Mouse (Mus musculus): Measurements from ENCODE around the gene Aqp5. TPM values are rescaled to one million over a fixed set of nuclear protein-coding genes. Genes with fewer than 3 reads are reported as not detected.

Aqp5 gene
- total RNA-seq (2021) = not detected
- long read RNA-seq, experiment 1 = 0 reads
- long read RNA-seq, experiment 2 = 0 reads

DNA sequence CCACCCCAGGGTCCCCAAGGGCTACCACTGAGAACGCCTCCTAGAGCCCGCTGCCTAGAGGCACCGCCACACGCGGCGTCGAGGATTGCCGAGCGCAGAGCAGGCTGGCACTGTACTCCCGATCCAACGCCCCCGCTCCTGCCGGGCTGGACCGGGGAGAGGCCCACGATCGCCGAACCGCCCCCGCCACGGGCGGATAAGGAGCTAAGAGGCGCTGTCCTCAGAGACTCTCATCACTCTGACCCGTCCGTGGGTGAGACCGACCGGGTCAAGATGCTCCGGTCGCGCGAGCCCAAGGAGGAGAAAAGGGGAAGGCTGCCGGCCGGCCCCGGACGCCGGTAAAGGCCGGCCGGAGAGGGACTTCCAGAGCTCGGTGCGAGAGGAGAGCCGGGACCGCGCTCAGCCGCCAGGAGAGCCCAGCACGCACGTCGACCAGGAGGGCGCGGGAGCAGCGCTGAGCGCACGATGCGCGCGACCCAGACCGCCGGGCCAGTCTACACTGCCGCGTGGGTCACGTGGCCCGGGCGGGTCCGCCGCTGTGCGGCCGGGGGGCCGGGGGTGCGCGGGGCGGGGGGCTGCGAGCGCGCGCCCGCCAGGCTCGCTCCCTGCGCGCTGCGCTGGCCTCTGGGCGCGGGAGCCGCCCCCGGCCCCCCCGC, at the start of gene Aqp5:
Gene Aqp5 (plus strand): TSS at position 354 of the 656 bp plus-strand sequence.
- DNase-seq = no peak

DNA sequence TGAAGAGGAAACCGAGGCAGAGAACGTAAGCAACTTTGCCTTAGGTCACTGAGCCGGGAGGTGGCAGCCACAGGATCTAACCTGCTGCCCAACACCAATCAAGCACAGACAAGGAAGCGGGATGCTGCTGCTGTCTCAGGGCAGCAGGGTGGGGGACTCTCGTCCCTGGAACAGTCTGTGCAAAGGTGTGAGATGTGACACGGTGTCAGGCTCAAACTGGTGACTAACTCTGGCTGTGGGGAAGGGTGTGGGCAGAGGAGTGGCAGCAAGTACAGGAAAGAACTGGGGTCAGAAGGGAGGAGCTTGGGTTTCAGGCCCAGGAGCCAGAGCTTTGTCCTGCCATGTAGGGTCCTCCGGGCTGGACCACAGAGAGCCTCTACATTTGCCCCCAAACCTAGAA, 46.5 kb upstream of the Aqp5 start:
- DNase-seq = no peak

DNA sequence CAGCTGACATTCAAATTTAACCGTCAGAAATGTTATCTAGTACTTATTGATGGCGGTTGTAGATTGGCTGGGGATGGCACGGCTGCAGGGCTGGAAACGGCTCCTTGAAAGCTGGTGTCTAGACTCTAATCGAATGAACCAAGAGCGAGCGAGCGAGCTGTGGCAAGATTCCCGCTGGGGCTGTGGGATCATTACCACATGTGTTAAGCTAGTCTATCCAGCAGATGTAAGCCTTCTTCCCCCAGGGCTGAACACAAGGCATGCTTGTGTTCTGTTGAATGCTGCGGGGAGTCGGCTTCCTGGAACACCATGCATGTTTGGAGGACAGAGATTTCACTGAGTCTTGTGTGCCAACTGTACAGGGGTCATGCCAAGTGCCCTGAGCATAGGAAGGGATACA, 44.0 kb upstream of the Aqp5 start:
- DNase-seq = no peak

- DNase-seq = no peak
Observed at GRCm38 (mm10) chr15:99547732-99548131, 42.9 kb upstream of the Aqp5 start.

GRCm38 (mm10) chr15:99549901-99550300, 40.7 kb upstream of the Aqp5 start:
- DNase-seq = no peak

GRCm38 (mm10) chr15:99553767-99554166, 36.8 kb upstream of the Aqp5 start:
- no peak for DNase-seq

DNA sequence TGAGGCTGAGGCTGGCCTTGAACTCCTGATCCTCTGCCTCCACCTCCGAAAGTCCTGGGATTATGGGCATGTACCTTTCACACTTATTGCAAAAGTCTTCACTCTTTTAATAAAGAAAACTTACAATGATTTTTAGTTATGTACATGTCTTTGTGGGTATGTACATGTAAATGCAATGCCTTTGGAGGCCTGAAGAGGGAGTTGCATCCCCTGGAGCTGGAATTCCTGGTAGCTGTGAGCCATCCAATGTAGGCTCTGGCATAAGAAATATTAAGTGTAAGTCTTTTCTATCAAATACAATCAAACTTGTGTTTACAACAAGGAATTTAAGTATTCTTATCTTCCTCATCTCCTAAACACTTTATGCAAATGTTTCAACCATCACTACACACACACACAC, 31.6 kb upstream of the Aqp5 start:
- no peak for DNase-seq

DNA sequence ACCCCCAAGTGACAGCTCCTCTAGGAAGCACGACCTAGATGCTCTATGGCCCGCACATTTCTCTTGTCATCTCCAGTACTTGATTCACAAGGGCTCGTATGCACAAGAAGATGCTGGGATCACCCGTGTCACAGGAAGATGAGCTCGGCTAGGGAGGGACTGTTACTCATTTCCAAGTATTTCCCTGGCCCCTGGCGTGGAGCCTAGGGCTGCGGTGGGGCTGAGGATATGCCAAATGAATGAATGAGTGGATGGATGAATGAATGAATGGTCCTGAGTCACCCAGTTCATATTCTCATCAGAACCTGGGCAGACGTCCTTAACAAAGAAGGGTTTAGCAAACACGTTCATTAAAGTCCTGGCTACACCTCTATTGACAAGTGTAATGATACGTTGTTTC, 30.3 kb upstream of the Aqp5 start:
- no peak for DNase-seq

GRCm38 (mm10) chr15:99567371-99567770, 23.2 kb upstream of the Aqp5 start:
- no peak for DNase-seq

- DNase-seq = no peak
Observed at GRCm38 (mm10) chr15:99568682-99569081, 21.9 kb upstream of the Aqp5 start.

GRCm38 (mm10) chr15:99569123-99569522, 21.5 kb upstream of the Aqp5 start:
- no peak for DNase-seq

DNA sequence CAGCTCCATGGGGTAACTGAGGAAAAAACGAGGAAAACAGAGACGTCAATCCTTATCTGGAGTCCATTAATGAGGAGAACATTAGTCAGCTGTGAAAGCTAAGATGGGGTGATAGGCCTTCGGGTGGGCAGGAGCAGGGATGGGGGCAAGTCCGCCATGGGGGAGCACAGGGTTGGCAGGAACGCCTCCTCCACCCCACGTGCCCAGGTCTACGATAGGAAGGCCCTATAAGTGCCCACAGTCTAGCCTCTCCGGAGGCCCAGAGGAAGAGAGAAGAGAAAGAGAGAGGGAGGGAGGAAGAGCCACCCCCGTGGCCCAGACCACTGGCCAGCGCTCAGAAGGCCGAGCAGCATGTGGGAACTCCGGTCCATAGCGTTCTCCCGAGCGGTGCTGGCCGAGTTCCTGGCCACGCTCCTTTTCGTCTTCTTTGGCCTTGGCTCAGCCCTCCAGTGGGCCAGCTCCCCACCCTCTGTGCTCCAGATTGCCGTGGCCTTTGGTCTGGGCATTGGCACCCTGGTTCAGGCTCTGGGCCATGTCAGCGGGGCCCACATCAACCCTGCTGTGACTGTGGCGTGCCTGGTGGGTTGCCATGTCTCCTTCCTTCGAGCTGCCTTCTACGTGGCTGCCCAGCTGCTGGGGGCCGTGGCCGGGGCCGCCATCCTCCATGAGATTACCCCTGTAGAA, 11.6 kb upstream of the Aqp5 start, which contains the start of gene Aqp2:
Gene Aqp2 (plus strand): TSS at position 254 of the 684 bp plus-strand sequence.
- DNase-seq = no peak

- no peak for DNase-seq
Observed at GRCm38 (mm10) chr15:99583463-99584344, 6.9 kb upstream of the Aqp5 start.

GRCm38 (mm10) chr15:99584407-99585202, 6.0 kb upstream of the Aqp5 start:
- DNase-seq = no peak

DNA sequence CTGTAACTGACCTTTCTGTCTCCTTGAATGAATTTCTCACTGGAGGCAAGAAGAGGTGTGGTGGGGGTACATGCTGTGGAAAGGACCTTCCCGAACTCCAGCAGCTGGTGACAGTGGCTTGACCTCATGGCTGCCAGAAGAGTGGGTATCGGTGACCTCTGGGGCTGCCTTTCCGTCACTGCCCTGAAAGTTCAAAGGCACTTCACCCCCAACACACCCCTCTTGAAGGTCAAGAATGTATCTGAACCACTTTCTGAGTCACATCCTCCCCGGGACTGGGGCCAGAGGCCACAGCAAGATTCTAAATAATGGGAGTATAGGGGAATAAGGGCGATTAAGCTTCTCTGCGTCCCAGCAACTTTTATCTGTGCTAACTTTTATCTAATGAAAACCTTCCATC, 4.8 kb upstream of the Aqp5 start:
- no peak for DNase-seq

- no peak for DNase-seq
Observed at GRCm38 (mm10) chr15:99586525-99586924, 4.1 kb upstream of the Aqp5 start.

GRCm38 (mm10) chr15:99589237-99589636, 1.3 kb upstream of the Aqp5 start:
- DNase-seq = no peak

- DNase-seq = no peak
Observed at GRCm38 (mm10) chr15:99589704-99590103, 878 bp upstream of the Aqp5 start.

DNA sequence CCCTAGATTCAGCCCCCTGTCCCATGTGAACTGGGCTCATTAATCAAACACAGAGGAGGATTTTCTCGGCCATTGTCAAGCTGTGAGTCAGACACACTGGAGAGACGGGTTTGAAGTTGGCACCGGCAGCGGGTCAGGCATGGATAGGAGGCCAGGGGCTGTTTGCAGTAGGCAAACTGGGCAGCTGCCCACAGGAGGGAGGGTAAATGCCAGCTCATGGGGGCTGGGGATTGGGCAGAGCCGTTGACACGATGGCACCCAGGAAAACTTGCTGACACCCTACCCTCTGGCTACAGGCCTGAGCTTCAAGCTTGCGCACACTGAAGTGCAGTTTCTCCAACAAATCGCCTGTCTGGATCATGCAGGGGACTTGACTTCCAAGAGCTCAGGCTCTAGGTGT, 1.6 kb downstream of the Aqp5 start:
- DNase-seq = no peak

DNA sequence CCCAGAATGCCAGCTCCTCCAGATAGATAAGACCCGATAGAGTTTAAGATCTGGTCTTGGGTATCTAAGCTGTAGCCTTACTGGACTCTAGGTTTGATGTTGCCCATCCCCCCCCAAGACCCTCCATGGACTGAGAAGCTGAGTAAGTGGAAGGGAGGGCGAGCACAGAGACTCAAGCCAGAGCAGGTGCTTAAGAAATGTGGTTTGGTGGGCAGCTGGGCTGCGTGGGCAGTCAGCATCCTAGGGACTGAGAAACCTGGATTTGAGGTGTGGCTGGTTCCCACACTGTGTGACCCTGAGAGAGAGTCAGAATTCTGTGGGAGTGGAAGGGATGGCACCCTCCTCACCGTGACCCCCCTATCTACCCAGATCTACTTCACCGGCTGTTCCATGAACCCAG, 2.3 kb downstream of the Aqp5 start:
- no peak for DNase-seq

- no peak for DNase-seq
Observed at GRCm38 (mm10) chr15:99594951-99595350, 4.4 kb downstream of the Aqp5 start.

DNA sequence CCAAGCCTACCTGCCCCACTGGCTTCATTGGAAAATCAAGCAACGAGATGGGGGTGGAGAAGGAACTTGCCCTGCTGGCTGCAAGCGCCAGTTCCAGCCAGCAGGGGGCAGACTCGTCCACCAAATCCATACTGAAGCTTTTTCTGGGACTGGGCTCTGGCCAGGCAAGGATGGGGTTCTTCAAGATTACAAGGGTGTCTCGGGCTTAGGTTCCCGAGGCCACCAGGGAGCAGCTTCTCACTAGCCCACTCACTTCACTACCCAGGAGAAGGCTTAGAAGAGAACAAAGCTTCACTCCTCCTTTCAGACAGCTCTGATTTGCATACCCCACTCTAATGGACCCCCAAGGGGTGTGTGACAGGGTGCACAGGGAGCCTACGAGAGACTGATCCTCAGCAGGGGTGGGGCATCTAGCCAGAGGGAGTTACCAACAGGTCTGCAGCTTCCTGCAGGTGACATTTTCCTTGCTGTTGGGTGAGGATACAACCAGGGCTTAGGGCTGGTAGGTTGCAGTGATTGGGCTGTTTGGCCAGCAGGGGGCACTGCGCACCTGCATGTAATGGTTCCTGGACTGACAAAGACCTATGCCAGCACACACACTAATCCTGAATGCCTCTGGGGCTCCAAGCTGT, 5.6 kb downstream of the Aqp5 start:
- peak; percentile 73 for DNase-seq
